Mouse (Mus musculus) activated CD4-positive, CD25-positive, alpha-beta regulatory T cell, adult 4 months (primary cell): ENCODE measurements at regions not wholly inside any gene's neighbourhood (a gene's known extent, or its start where the extent isn't known, plus 50 kb on each side); places are given as distances from the start of the nearest gene placed in this dataset.

ENCODE experiments used
- ATAC-seq: one replicate; pipeline ENCODE4 v1.8.0; 2017

DNA sequence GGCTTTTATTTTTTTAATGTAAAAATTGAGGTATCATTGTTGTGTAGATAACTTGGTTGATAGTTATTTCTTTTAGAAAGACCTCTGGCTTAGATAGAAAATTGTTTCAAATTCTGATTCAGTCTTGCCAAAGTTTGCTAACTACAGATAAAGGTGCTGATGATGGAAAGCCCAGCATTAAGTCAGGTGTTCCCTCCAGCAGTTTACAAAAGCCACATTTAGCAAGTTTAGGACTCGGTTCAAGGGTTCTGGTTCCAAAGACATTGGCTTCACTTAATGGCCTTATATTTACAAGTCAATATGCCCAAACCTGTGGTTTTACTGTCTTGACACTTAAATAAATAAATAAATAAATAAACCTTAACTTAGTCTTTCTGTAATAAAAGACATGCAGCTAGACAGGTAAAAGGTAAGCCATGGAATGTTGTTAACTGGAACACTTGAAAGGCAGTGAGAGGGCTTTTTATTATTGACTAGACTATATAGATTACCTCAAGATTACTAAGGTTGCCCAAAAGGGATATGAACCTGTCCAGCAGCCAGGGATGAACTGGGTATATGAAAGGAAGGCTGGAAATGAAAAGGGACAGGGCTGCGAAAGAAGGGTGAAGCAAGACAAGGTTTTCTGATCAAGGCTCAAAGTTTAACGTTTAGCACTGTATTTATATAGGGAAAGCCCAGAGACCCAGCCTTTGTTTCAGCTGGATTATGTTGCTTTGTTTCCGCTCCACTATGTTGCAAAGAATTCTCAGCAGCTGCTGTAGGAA, 1472.9 kb upstream of the Slc10a2 start:
- no peak for ATAC-seq

DNA sequence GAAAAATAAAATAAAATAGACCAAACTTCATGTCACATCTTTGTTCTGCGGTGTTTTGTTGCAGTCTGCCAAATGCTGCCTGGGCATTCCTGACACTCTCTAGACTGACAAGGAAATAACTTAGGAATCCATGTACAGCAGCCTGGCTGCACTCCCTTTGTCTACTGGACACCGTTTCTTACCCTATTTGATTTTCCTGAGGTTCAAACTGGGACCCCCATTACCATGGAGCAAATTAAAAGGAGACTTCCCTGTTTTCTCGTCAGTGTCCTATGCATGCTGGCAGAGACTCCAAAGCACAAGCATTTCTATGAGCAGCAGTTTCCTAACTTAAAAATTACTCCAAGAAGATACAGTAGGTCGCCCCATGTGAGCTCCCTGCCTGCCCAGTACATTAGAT, 1470.1 kb upstream of the Slc10a2 start:
- no peak for ATAC-seq

DNA sequence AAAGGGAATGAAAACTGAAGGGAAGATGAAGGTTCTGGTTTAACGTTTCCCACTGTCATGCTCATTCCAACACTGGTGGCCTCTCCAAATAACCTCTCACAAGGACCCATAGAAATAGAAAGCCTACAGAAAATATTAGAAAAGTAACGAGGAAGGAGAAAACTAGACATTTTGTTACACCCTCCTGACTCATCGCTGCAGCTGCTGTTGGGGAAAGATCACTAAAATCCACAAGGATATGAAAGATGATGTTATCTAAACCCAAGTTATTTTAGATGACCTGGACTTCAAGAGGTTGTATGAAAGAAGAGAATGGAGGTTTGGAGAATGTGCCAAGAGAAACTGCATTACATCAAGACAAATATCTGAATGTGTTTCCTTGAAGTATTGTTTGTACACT, 1468.3 kb upstream of the Slc10a2 start:
- ATAC-seq: no peak

DNA sequence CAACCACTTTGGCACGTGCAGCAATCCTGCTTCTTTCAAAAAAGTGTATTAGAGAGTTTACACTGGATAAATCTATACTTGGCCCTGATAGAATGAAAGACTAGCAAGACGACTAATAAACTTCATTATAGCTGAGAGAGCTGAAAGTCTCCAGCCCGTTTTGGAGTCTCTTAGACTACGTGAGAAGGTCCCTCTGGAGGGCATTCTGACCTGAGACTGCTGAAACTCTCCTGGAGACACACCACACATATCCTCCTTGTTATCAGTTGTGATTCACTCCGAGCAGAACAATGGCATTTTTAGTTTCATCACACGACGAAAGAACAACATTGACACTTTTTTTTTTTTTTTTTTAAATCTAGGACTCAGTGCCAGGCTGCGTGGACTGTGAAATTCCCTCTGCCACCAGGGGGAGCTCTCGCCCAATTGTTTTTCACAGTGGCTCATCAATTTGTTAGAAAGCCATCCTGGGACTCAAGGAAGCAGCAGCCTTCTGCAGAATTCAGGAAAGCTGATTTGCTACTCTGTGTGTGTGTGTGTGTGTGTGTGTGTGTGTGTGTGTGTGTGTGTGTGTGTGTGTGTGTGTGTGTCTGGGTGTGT, 1467.0 kb upstream of the Slc10a2 start:
- peak; percentile 36 for ATAC-seq

DNA sequence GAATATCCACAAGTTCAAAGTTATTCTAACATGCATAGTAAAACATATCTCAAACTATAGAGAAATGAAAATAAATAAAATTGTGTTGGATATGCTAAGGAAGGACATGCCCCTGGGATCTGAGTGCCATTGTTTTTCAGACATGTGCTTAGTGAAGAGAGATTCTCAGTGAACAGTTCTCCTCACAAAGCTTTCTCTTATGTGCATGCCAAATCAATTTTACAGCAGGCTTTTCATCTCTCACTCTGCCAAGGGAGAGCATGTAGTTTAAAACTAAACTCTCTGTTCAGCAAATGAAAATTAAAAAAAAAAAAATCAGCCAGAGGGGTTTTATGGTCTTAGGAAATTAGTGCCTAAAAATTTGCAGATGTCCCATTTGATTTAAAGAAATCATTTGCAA, 1445.8 kb upstream of the Slc10a2 start:
- no peak for ATAC-seq

DNA sequence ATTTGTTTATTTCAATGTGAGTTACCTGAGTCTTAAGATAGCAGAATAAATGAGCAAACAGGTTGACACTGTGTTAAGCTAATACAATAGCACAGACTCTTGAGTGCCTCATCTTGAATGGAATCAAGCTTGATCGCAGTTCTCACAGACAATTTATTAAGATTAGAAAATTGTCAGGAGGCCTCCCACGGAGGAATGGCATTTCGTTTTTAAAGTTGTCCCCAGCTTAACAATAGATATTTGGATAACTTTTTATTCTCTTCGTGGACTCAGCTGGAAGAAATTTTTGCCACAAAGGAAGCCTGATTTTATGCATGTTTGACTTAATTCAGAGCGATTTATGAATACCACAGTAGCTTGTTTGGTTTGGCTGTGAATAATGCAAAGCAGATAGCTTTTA, 1422.0 kb upstream of the Slc10a2 start:
- ATAC-seq: no peak

DNA sequence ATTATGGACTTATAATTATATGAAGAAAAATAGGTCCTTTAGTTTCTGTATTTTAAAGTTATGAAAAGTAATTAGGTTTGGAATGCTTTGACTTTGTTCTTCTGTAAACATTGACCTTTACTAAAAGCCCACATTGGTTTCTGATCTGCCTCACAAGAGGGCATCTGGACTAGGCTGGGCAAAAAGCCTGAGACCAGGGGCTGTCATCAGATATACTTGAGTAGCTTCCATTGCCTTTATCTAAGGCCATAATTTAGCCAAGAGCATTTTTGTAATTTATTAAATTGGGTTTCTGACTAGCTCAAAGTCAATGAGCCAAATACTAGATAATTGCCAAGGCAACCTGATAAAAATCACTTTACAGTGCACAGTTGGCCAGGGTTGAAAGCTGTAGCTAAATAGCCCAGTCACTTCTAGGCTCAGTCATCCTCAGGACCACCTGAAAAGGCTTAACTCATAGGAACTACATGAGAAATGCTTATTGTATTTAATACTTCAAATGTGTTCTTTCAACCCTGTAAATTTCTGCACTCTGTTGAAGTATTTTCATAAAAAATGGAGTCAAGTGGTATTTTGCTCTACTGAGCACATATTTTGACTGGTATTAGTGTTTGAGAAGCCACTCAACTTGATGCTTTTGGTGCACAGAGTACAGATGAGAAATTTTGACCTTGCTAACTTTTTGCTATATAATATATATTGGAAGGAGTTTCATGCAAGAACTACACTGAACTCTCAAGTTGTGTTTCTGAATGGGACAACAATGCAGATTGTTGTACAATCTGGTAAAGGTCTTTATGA, 1410.9 kb upstream of the Slc10a2 start:
- no peak for ATAC-seq

DNA sequence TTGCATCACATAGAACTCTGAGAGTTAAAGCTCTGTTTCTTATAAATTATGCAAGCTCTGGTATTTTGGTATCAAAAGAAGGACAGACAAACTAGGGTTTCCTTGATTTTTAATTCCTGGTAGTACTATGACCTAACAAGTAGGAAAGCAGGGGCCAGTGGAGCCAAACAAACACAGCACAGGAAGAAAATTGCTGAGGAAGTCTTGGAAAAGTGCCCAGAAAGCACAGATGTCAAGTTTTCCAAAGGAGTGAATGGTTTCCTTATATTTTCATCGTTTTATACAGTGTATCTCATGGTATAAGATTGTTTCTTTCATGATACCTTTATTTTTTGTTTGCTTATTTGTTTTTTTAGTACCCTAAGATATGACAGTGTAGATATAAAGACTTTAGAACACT, 1387.3 kb upstream of the Slc10a2 start:
- ATAC-seq: no peak

DNA sequence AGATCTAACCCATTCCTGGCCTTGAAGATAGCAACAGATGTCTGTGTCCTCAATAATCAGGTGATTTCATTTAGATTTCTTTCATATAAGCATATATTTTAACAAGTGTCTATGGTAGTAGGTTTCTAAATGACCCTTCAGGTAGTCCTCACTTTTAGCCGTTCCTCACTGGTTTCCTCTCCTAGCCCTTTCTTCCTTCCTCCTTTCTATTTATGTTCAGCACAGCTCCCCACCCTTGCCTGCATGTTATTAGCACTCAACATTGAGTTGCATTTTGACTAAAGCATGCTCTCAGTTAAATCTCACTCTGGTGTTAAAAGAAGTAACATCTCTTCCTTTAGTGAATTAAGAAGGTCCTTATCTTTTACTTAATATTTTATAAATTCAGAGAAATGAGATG, 1376.8 kb upstream of the Slc10a2 start:
- ATAC-seq: no peak

DNA sequence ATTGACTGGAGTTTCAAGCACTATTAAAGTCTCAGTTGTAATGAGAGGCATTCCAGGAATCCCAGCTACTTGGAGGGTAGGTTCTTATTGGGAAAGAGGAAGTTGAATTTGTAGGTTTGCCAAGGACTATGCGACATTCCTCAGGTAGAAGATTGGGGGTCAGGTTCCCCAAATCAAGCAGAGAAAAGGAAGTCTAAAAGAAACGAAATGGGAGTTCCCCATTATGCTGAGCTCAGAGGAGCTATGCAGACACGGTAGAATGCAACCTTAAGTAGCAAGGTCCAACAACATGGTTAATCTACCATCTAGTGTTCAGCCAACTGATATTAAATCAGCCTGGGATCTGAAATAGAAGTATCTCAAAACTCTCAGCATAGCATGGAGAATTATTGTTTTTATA, 1365.9 kb upstream of the Slc10a2 start:
- ATAC-seq: no peak

DNA sequence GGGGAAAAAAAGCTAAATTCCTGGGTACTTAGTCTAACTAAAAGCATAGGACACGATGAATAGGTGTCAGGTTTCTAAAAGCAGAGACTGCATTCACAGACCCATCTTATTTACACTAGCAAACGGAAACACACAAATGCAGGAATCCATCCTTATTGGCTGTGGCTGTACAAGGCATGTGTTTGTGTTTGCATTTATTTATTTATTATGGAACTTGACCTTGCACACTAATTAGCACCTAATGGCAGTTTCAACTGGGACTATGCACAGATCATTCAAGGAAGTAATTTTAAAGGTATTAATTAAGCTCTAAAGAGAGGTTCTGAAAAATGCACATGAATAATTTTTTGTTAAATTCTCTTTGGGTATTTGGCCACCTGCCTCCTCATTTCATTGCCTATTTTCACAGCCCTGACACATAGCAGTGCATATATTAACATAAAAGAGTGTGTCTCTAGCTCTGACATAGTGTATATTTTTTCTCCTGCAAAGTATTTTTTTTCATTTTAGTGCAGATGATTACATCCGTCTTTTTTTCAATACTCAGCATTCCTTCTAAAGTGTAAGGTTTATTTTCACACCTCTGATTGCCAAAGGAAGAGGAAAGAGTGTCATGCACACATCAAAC, 1351.5 kb upstream of the Slc10a2 start:
- ATAC-seq: no peak

DNA sequence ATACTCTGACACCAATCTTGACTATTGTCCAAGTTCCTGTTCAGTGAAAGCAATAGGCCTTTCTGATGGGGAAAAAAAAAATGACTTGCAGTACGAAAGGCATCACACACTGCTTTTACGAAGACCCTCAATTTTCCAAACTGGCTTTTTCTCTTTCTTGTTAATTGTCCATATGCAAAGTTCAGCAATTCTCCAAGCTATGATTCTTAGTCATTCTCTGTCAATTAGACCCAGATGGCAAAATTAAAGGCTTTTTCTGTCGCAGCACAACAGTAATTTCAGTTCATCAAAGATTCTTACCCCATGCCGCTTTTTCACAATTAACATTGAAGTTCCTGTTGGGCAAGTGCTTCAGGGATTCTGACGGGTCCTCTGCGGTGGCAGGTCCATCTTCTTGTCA, 1343.2 kb upstream of the Slc10a2 start:
- no peak for ATAC-seq

DNA sequence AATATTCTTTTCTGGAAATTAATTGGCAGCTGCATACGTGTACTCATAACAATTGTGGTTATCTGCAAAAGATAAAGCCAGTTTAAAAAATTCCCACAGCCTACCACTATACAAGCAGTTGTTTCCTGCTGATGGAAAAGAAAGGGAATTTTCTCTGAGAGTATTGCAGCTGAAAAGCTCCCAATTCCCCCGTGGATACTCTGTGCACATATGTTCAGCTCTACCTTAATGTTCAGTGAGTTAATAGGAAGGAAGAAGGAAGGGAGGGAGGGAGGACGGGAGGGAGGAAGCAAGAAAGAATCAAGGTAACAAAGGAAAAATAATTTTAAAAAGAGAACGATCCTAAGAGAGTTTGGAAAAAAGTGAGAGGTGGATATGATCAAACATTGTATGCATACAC, 1333.9 kb upstream of the Slc10a2 start:
- ATAC-seq: no peak
